Mouse (Mus musculus): ENCODE results near the gene Tent4b. TPM values are rescaled to one million over a fixed set of nuclear protein-coding genes. Genes with fewer than 3 reads are reported as not detected.

Tent4b gene
- total and polyA plus RNA-seq, 2 experiments from 2014 or later = 8.9 to 34.9 TPM

DNA sequence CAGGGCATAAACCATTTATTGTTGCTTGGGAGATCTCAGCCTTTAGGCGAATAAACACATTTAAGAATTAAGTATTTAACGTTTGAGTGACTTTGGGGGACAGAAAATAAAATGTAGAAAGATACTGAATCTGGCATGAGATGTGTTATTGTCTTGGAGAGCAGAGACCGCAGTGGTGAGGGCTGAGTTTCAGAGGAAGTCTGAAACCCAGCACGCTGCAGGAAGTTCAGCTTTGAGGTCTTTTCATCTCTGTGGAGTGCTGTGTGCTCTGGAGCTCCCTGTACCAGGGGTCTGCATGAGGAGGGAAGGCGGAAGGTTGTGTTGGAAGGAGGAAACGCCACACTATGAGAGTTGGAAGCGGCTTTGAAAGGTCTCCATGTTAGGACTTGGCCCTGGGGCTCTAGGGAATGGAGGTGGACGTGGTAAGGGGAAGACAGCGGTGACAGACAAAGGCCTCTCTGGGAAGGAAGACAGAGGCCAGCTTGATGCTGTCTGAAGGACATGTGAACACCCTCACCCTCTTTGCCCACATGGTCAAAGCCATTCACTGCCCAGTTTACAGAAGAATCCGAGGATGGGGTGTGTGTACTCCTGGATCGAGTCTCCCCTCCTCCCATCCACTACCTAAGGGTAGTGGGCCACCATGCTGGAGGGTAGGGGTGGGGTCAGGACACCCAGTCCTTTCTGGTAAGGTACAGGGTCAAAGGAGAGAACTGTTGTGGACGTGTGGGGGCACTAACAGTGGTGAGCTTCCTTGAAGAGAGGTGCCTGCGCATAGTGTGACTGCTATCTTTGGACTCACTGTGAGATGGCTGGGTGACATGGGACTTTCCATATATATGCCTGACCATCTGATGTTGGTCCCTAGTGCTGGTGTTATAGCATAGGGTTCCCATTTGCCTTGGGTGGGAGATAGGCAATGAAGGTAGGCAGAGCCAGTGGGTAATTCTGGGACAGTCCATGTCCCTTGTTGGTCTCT lies 91.6 kb downstream of the Tent4b start:
- ATAC-seq (ENCODE audit: low FRiP score) (no peak), DNase-seq (ENCODE audit: low spot score) (no peak)
- Histone ChIP-seq H3K4me1 (ENCODE audit: insufficient read depth, low read length) (no peaks in the 10 kb centered on the region), H3K4me3 (ENCODE audit: low read depth, low read length) (no peak overlapping the region), H3K4me2 (ENCODE audit: low read depth, low read length, poor library complexity, severe bottlenecking) (no peak overlapping the region), H3K27me3 (ENCODE audit: insufficient read depth, low read length) (no peaks in the 10 kb centered on the region), H3K27ac (ENCODE audit: low read depth, low read length) (no peak overlapping the region), H3K9ac (replicated peaks; ENCODE audit: low read length, poor library complexity, severe bottlenecking) (no peak overlapping the region), H3K36me3 (ENCODE audit: insufficient read depth, low read length) (no peaks in the 10 kb centered on the region), H3K9me3 (ENCODE audit: low read length) (no peaks in the 10 kb centered on the region)
- WGBS = 84% methylated on average over 13 of the region's 13 CpGs
- TF ChIP-seq CTCF (IDR thresholded peaks at IDR 0.05) = no peak

DNA sequence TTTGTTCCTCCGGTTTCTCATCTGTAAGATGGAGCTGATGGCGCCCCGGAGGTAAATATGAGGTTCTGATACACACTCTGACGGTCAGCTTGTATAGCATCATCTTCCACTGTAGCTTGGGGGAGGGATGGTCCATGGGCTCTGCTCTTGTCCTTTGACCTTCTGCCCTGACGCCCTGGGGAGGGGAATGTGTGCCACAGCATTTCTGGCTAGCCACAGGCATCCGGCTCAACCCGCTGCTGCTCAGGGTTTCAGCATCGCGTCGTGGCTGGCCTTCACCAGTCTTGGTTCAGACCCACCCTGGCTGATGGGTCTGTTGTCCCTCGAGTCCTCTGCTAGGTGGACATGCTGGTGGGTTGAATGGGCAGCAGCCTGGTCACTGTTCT lies 92.3 kb downstream of the Tent4b start:
- Histone ChIP-seq H3K4me1 (ENCODE audit: insufficient read depth, low read length) (no peaks in the 10 kb centered on the region), H3K27me3 (ENCODE audit: insufficient read depth, low read length) (no peaks in the 10 kb centered on the region), H3K9me3 (ENCODE audit: low read length) (no peaks in the 10 kb centered on the region), H3K9ac (replicated peaks; ENCODE audit: low read length, poor library complexity, severe bottlenecking) (no peak overlapping the region), H3K4me2 (ENCODE audit: low read depth, low read length, poor library complexity, severe bottlenecking) (no peak overlapping the region), H3K27ac (ENCODE audit: low read depth, low read length) (no peak overlapping the region), H3K4me3 (ENCODE audit: low read depth, low read length) (no peak overlapping the region), H3K36me3 (ENCODE audit: insufficient read depth, low read length) (peaks cover under 1% of the 10 kb centered on the region; the same call in 1 of the 2 replicates)
- DNase-seq (ENCODE audit: low spot score) (no peak), ATAC-seq (ENCODE audit: low FRiP score) (no peak)
- no peak for TF ChIP-seq CTCF (IDR thresholded peaks at IDR 0.05)
- 86% methylated on average over 11 of the region's 11 CpGs for WGBS

DNA sequence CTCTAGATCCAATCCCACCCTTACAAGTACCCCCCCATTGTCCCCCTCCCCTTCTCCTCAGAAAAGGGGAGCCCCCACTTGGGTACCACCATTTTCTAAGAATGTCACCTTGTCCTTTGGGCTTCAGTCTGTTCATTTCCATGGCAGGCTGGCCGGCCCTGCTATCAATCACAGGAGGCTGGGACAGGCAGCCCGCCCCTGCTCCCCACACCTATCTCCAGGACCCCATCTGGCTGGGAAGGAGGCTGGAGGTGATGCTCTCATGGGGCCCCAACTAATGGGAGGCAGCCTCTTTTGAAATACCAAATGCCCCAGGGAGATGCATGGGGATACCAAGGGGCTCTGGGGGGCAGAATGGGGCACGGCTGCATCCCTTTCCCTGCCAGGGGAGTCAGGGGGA lies 93.9 kb downstream of the Tent4b start:
- Histone ChIP-seq H3K27me3 (ENCODE audit: insufficient read depth, low read length) (no peaks in the 10 kb centered on the region), H3K4me3 (ENCODE audit: low read depth, low read length) (no peak overlapping the region), H3K36me3 (ENCODE audit: insufficient read depth, low read length) (peaks cover 2% of the 10 kb centered on the region; the same call in 1 of the 2 replicates), H3K9ac (replicated peaks; ENCODE audit: low read length, poor library complexity, severe bottlenecking) (no peak overlapping the region), H3K9me3 (ENCODE audit: low read length) (no peaks in the 10 kb centered on the region), H3K27ac (ENCODE audit: low read depth, low read length) (no peak overlapping the region), H3K4me2 (ENCODE audit: low read depth, low read length, poor library complexity, severe bottlenecking) (no peak overlapping the region), H3K4me1 (ENCODE audit: insufficient read depth, low read length) (no peaks in the 10 kb centered on the region)
- DNase-seq (ENCODE audit: low spot score) (no peak), ATAC-seq (ENCODE audit: low FRiP score) (no peak)
- WGBS = 89% methylated on average over 3 of the region's 3 CpGs
- no peak for TF ChIP-seq CTCF (IDR thresholded peaks at IDR 0.05)

DNA sequence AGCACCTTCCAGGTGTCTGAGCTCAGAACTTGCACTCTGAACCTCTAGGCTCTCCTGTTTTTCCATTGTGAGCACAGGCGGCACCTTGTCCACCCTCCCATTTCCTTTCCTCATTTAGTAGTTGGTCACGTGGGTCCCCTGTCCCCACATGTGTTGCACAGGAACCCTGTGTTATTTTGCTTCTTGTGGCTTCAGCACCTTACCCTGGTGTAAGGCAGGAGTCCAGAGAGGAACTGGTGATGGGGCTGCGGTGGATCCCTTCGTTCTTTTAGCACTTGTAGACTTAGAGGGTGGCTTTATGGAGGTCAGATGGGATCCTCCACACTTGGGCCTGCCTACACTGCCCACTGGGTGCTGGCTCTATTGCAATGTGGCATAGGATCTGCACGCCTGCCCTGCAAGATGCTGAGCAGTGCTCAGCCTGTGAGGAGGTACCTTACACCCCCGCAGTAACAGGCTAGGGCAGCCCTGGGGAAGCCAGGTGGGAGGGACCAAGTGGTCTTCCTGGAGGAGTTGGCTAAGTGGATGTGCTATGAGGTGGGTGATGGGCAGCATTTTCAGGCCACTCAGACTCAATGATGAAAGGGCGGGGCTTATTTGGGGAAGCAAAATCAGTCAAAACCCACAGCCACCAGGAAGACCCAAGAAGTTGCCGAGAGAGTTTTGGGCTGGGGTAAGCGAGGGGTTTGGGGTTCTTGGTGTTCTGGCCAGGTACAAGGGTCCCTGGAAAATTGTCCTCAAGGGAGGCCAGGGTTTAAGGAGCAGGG lies 94.8 kb downstream of the Tent4b start:
- peaks cover 2% of the 10 kb centered on the region; the same call in 1 of the 2 replicates for H3K36me3 ChIP-seq (ENCODE audit: insufficient read depth, low read length)
- H3K9ac ChIP-seq (replicated peaks; ENCODE audit: low read length, poor library complexity, severe bottlenecking) = no peak overlapping the region
- H3K4me3 ChIP-seq (ENCODE audit: low read depth, low read length) = no peak overlapping the region
- H3K9me3 ChIP-seq (ENCODE audit: low read length) = no peaks in the 10 kb centered on the region
- no peak for TF ChIP-seq CTCF (IDR thresholded peaks at IDR 0.05)
- H3K27me3 ChIP-seq (ENCODE audit: insufficient read depth, low read length) = no peaks in the 10 kb centered on the region
- H3K4me2 ChIP-seq (ENCODE audit: low read depth, low read length, poor library complexity, severe bottlenecking) = no peak overlapping the region
- WGBS = 92% methylated on average over 9 of the region's 9 CpGs
- H3K4me1 ChIP-seq (ENCODE audit: insufficient read depth, low read length) = no peaks in the 10 kb centered on the region
- ATAC-seq (ENCODE audit: low FRiP score) = no peak
- H3K27ac ChIP-seq (ENCODE audit: low read depth, low read length) = no peak overlapping the region
- DNase-seq (ENCODE audit: low spot score) = no peak

DNA sequence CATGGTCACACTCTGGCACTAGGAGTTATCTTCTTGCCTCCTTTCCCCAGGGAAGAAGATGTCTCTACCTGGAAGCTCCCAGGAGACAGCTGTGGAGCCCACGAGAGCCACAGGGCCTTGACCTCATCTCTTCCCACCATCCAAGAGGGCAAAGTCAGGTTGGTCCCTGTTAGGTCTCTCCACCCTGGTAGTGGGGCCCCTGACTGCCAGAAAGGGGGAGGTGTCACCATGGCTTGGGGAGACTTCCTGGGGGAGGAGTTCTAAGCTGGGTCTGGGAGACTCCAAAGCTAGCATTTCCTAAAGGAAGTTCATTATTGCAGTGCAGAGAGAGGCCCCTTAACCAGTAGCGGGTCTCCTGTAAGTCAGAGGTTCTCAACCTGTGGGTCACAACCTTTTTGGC lies 96.0 kb downstream of the Tent4b start:
- H3K9ac ChIP-seq (replicated peaks; ENCODE audit: low read length, poor library complexity, severe bottlenecking) = no peak overlapping the region
- no peaks in the 10 kb centered on the region for H3K4me1 ChIP-seq (ENCODE audit: insufficient read depth, low read length)
- no peak for ATAC-seq (ENCODE audit: low FRiP score)
- no peak for DNase-seq (ENCODE audit: low spot score)
- H3K27me3 ChIP-seq (ENCODE audit: insufficient read depth, low read length) = no peaks in the 10 kb centered on the region
- no peak for TF ChIP-seq CTCF (IDR thresholded peaks at IDR 0.05)
- no peaks in the 10 kb centered on the region for H3K9me3 ChIP-seq (ENCODE audit: low read length)
- no peak overlapping the region for H3K4me3 ChIP-seq (ENCODE audit: low read depth, low read length)
- H3K27ac ChIP-seq (ENCODE audit: low read depth, low read length) = no peak overlapping the region
- H3K36me3 ChIP-seq (ENCODE audit: insufficient read depth, low read length) = peaks cover 2% of the 10 kb centered on the region; the same call in 1 of the 2 replicates
- 84% methylated on average over 2 of the region's 2 CpGs for WGBS
- no peak overlapping the region for H3K4me2 ChIP-seq (ENCODE audit: low read depth, low read length, poor library complexity, severe bottlenecking)
